Mouse (Mus musculus): ENCODE data around the gene Vtcn1.

DNA sequence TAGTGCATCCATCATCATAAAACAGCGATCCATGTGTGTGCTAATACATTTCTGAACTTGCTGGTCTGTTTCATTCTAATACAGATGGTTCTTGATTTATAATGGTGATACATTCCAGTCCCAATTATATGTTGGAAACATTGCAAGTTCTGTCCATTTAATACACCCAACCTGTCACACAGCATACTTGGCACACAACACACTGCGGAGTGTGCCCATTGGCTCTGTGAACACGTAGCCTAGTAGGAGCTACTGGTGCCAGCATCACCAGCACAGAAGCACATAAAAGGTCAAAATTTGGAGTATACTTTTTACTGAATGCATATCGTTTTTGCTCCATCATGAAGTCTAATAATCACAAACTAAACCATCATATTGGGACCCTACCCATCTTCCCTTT, 51.8 kb downstream of the Vtcn1 start:
- TF ChIP-seq CTCF (IDR thresholded peaks at IDR 0.05) (no peak), EP300 (IDR thresholded peaks at IDR 0.05) (no peak)
